Mouse (Mus musculus) lung, adult 2 months (tissue): Measurements from ENCODE around the gene Rasgrp3. TPM values are rescaled to one million over a fixed set of nuclear protein-coding genes. Genes with fewer than 3 reads are reported as not detected.

ENCODE experiments used
- DNase-seq: peaks from one replicate; pipeline ENCODE4 v3.0.0; 2022
- H3K4me1 ChIP-seq: fragments of 200-500 bp; 2 replicates; pipeline ENCODE4 v1.6.1; 2011; ENCODE audit warnings: low read length; ENCODE audit not compliant: control insufficient read depth, insufficient read depth
- H3K4me3 ChIP-seq: fragments of 200-500 bp; replicated peaks from 2 replicates; pipeline ENCODE3; 2011; ENCODE audit warnings: low read depth, mild to moderate bottlenecking, control low read depth, low read length; ENCODE audit errors: extremely low read depth
- CTCF ChIP-seq: fragments of 200-500 bp; IDR thresholded peaks from 2 replicates; pipeline ENCODE4 v1.5.1; 2011; ENCODE audit warnings: mild to moderate bottlenecking, low read length, control low read depth; ENCODE audit not compliant: insufficient read depth
- POLR2A ChIP-seq: fragments of 200-500 bp; IDR thresholded peaks from 2 replicates; pipeline ENCODE4 v1.6.1; 2011; ENCODE audit warnings: low read depth, mild to moderate bottlenecking, control low read depth, low read length, borderline replicate concordance; ENCODE audit errors: extremely low read depth
- WGBS: fragments of 180-500 bp; shearing (Covaris S2); methylation state at CpG from one replicate; pipeline ENCODE4 v1.1.7; 2018; 5-methylcytosine and 5-hydroxymethylcytosine counted together
- polyA plus RNA-seq: library from polyadenylated mRNA; depleted of rRNA; stranded (reverse); fragments of >200 nt; gene quantifications from 2 replicates; pipeline ENCODE4 v1.2.3, GENCODE M21; 2012; rRNA removed

Gene Rasgrp3
- 14.5 and 27.0 TPM in 2 replicates for polyA plus RNA-seq

- peak within 1 kb of the TSS; percentile 75 for H3K4me3 ChIP-seq
- H3K4me1 ChIP-seq = no peaks in the 10 kb centered on the region; the same call in 1 of the 2 replicates
- no peak for TF ChIP-seq CTCF
- no peak for TF ChIP-seq POLR2A
- 35% methylated on average over 6 of the region's 6 CpGs for WGBS
- no peak for DNase-seq
Measured at GRCm38 (mm10) chr17:75435599-75435998, at the start of gene Rasgrp3. Gene Rasgrp3 (plus strand): TSS chr17:75435896.

- WGBS = 55% methylated on average over 4 of the region's 4 CpGs
- Histone ChIP-seq H3K4me1 (no peaks in the 10 kb centered on the region), H3K4me3 (no peak overlapping the region)
- no peak for TF ChIP-seq CTCF
- no peak for DNase-seq
Measured at GRCm38 (mm10) chr17:75388402-75388801, 47.3 kb upstream of the Rasgrp3 start.

- no peak overlapping the region for H3K4me3 ChIP-seq
- no peaks in the 10 kb centered on the region for H3K4me1 ChIP-seq
- 94% methylated on average over 10 of the region's 10 CpGs for WGBS
- TF ChIP-seq POLR2A (no peak), CTCF (0 out of 2 replicates have a peak, but pooled peaks have one; percentile 6)
- no peak for DNase-seq
Measured at GRCm38 (mm10) chr17:75390142-75390541, 45.6 kb upstream of the Rasgrp3 start.

- TF ChIP-seq CTCF (no peak), POLR2A (no peak)
- Histone ChIP-seq H3K4me1 (no peaks in the 10 kb centered on the region), H3K4me3 (no peak overlapping the region)
- DNase-seq = no peak
- WGBS = 74% methylated on average over 6 of the region's 6 CpGs
Measured at GRCm38 (mm10) chr17:75391429-75392192, 44.1 kb upstream of the Rasgrp3 start.

- DNase-seq = no peak
- WGBS = 50% methylated on average over 4 of the region's 4 CpGs
- H3K4me3 ChIP-seq = no peak overlapping the region
- TF ChIP-seq CTCF (peak; percentile 40; the same call in 1 of the 2 replicates), POLR2A (no peak)
- H3K4me1 ChIP-seq = no peaks in the 10 kb centered on the region
Measured at GRCm38 (mm10) chr17:75406405-75406804, 29.3 kb upstream of the Rasgrp3 start.

- no peak for DNase-seq
Measured at GRCm38 (mm10) chr17:75416861-75417260, 18.8 kb upstream of the Rasgrp3 start.

GRCm38 (mm10) chr17:75434152-75434551 lies 1.5 kb upstream of the Rasgrp3 start:
- DNase-seq = no peak
- H3K4me3 ChIP-seq = no peak overlapping the region
- WGBS = 92% methylated on average over 2 of the region's 2 CpGs
- TF ChIP-seq POLR2A (no peak), CTCF (no peak)
- H3K4me1 ChIP-seq = no peaks in the 10 kb centered on the region; the same call in 1 of the 2 replicates

More at GRCm38 (mm10) chr17:75416861-75417260, 18.8 kb upstream of the Rasgrp3 start:
- TF ChIP-seq CTCF = no peak
- Histone ChIP-seq H3K4me3 (no peak overlapping the region), H3K4me1 (no peaks in the 10 kb centered on the region; the same call in 1 of the 2 replicates)
- WGBS = 62% methylated on average over 3 of the region's 3 CpGs

- TF ChIP-seq CTCF = no peak
- TF ChIP-seq POLR2A = no peak
- 55% methylated on average over 3 of the region's 3 CpGs for WGBS
Measured at GRCm38 (mm10) chr17:75434871-75435270, 825 bp upstream of the Rasgrp3 start.

GRCm38 (mm10) chr17:75436095-75436494 lies 399 bp downstream of the Rasgrp3 start:
- Histone ChIP-seq H3K4me3 (peak overlapping the region; percentile 75), H3K4me1 (peaks cover 1% of the 10 kb centered on the region)
- DNase-seq = no peak
- 39% methylated on average over 8 of the region's 8 CpGs for WGBS
- no peak for TF ChIP-seq CTCF
- TF ChIP-seq POLR2A = no peak

More at GRCm38 (mm10) chr17:75434871-75435270, 825 bp upstream of the Rasgrp3 start:
- no peak overlapping the region for H3K4me3 ChIP-seq
- H3K4me1 ChIP-seq = no peaks in the 10 kb centered on the region; the same call in 1 of the 2 replicates
- no peak for DNase-seq

GRCm38 (mm10) chr17:75436819-75437218 lies 1.1 kb downstream of the Rasgrp3 start:
- Histone ChIP-seq H3K4me1 (peaks cover 4% of the 10 kb centered on the region), H3K4me3 (peak overlapping the region; percentile 75)
- WGBS = 36% methylated on average over 6 of the region's 6 CpGs
- DNase-seq = no peak
- TF ChIP-seq POLR2A (no peak), CTCF (no peak)
